Mouse (Mus musculus) spleen, adult 12 weeks (tissue): ENCODE results near the gene Gm10577.

Experiments used
- DNase-seq: peaks from one replicate; pipeline ENCODE4 v3.0.0; 2022; ENCODE audit warnings: low spot score

Gm10577 gene

DNA sequence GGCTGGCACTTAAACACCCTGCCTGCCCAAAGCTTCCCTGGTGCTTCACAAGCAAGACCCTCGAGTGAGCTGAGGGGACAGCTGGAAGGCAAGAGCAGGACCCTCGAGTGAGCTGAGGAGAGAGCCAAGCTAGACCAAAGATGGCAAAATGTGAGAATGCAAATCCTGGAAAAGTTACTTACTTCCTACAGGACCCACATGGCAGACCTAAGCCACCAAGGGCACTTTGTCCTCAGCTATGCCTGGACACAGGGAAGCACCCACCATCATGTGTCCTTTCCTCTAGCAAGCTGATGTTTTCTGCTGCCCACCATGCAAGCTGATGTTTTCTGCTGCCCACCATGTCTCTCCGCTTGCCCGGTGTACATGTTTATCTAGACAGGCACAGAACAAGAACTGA is at the start of gene Gm10577:
Gene Gm10577 (minus strand): TSS at position 101 of the 400 bp plus-strand sequence.
- no peak for DNase-seq

DNA sequence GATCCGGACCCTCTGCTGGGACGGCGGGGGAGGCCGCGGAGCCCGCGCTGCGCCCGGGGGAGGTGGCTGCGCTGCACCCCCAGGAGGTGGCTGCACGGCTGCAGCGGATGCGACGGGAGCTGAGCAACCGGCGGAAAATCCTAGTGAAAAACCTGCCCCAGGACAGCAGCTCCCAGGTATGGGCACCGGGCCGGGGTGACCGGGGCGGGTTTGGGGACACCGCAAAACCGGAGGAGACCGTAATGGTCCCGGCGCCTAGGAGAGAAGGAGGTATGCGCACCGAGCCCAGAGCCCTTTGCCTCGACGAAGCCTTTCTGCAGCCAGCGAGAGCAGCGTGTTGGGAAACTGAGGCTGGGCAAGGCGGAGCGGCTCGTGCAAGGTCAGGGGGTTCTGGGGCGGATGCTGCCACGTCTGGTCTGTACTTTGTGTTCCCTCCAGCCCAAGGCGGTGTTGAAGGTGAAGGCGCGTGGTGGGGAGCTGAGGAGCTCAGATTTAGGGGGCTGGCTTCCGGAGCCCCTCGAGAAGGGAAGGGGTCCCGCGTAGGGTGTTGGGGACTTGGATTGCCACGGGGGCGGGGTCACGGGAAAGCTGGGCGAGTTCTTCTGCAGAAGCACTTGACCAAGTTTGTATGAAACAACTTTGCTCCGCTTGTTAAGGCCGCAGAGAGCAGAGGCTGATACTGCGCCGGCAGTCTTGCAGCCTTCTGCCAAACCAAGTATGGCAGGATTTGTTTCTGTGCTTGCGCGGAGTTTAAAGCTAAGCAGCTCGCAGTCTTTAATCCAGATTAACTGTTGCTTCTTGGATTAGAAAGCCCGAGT is 48.9 kb upstream of the Gm10577 start:
- no peak for DNase-seq

DNA sequence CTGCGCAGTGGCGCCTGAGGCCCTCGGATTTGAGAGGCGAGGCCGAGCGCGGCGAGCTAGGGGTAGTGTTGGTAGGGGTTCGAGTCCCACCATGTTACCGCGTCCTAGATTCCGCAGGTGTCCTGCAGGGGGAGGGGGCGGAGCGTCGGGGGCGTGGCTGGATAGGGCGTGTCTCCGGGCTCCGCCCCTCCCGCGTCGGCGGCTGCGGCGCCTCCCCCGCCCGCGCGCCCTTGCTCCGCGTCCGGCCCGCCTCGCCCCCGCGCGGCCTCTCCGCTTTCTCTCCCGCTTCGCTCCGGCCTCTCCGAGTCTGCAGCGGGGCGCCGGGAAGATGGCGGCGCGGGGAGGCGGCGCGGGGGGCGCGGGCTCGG is 48.3 kb upstream of the Gm10577 start, which contains the start of gene Raver2:
Gene Raver2 (plus strand): TSS at position 198 of the 368 bp plus-strand sequence.
- no peak for DNase-seq

DNA sequence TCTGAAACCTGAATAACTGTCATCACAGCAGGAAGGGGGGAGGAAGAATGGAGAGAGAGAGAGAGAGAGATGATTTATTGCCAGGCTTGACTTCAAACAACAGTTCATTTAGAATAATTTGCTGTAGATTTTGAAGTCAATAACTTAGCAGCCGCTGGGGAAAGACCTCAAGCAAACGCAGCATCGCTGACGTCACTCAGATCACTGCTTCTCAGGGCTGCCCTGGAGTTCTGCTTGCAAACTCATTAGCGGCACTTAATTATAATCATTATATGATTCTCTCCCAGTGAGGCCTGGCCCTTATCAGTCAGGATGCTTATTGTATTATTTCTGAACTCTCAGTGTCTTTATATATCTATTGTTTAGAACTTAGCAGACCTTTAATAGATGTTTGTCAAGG is 45.9 kb upstream of the Gm10577 start:
- no peak for DNase-seq

DNA sequence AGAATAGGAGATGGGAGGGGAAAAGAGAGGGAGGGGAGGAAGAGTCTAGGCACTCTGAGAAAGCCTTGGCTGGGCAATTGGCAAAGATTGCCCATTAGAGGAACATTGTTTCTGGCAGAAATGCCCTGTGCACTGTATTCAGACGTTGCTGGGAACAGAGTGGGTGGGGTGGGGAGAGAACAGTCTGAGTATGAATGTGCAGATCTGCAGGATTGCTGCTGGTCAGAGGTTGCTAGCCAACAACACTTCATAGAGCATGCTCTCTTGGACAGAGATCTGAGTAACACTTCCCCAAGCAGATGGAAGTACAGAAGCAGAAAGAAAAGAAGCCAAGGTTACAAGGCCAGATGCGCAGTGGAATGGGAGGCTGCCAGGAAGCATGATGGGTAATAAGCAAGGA is 41.6 kb upstream of the Gm10577 start:
- no peak for DNase-seq

DNA sequence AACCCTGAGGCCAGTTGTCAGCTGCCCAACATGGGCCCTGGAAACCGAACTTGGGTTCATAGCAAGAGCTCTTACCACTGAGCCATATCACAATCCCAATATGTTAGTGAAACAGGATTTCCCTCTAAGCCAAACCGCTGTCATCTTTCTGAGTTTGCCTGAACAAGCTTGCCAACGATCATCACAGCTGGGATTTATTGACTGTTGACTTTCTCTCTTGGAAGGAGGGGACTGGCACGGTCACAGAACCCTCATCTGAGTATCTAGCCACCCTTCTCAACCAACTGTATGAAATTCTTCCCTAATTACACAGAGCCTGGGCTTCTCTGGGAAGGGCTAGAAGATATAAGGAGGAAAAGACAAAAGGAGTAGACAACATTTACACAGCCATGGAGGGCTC is 26.1 kb upstream of the Gm10577 start:
- no peak for DNase-seq

DNA sequence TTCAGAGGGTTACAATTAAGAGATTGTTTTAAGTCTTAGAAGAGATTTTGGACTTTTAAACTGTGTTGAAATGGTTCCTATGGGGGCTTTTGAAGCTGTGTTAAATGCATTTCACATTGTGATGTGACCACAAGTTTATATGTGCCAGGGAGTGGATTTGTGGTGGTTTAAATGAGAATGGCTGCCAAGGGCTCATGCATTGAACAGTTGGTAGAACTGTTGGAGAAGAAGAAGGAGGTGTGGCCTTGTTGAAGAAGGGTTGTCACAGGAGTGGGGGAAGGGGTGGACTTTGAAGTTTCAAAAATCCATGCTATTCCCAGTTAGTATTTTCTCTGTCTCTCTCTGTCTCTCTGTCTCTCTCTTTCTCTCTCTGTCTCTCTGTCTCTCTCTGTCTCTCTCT is 23.7 kb upstream of the Gm10577 start:
- no peak for DNase-seq

DNA sequence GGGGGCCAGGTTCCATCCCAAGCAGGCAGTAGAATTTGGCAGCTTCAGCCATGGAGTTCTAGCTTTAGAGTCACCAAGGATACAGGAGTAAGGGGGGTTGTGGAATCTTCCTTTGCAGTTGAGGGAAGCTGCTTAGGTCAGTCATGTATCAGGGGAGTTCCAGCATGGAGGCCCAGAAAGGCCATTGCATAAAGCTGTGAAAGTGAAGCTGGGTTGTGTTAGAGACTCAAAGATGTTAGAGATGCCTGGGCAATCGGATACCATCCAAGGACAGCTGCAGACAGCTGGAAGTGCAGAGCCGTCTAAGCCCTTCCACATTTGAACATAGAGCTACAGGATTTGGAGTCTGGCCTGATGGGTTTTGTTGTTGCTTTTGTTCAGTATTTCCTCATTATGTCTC is 23.2 kb upstream of the Gm10577 start:
- DNase-seq = no peak

DNA sequence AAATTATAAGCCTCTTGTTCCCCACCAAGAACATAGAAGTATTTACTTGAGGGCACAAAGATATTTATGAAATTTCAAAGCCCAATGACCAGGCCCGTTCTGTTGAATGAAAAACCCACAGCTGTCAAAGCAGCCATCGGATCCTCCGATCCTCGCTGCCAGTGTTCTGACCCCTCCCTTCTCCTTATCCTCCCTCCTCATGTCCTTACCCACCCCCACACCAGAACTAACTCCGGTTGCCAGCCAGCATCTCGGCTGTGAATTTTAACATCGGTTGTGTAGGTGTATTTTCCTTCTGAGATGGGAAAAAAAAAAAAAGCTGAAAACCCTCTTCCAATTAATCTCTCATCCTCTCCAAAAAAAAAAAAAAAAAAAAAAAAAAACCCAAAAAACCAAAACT is 16.7 kb upstream of the Gm10577 start:
- no peak for DNase-seq

DNA sequence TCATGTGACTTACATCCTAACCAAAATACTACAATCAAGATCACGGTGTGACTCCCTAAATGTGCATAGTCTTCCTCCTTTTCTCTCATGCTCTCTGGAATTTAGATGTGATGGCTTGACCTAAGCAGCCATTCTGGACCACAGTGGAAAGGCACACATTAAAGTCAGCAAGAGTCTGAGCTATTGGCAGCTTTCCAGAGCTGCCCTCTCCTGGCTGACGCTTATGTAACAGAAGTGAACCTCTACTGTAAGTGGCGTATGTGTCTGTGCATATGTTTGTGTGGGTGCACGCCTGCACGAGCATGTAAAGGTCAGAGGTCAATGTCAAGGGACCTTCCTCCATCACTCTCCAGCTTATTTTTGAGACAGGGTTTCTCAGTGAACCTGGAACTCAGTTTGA is 14.6 kb upstream of the Gm10577 start:
- DNase-seq = no peak

DNA sequence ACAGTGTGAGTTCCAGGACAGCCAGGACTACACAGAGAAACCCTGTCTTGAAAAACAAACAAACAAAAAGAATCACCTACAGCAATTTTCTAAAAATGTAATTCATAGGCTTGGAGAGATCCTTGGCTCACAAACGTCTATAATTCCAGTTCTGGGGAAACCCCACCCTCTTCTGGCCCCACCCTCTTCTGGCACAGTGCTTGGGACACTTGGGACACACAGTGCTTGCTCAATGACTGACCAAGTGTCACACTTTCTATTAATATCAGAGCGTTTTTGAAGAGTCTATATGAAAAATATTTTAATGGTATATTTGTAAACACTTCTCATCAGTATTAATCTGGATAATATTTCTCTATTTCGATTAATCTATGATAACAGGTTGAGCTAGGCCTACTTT is 12.6 kb upstream of the Gm10577 start:
- no peak for DNase-seq

DNA sequence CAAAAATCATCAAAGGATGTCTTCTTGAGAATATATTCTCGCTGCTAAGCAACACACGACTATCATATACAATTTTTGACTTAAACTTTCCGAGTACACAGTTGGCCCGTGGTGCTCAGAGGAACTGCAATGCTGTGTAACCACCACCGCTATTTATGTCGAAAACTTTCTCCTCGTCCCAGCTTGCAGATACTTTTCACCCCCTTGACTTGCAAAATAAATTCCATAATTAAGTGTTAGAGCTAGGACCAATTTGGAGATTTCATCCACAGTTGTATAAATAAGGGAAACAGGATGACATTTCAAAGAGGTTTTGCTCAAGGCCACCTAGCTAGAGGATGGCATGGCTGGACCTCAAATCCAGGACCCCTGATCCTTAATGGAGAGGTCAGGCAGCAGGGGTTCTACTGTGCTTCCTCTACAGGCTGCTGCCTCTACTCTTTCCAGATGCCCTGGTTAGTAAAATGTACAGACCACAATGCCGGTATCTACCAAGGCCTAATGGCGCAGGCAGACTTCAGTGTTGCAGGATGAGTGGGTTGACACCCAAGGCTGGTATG is 7.4 kb upstream of the Gm10577 start:
- DNase-seq = no peak

DNA sequence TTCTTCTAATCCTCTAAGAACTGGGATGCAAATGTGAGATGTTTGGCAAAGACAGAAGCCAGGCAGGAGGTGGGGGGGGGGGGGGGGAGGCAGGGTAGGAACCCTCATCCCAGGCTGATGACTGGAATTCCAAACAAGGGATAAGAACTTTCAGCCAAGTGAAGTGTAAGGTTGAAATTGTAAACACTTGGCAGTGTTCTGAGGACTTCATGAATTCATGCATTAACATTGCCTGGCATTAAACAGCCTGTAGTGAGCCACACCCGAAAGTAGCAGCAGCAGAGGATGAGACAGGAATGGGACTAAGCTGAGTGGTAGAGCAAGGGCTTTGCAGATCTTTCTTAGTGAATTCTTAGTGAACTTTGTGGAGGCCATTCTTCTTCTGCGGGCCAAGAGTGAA is 6.5 kb upstream of the Gm10577 start:
- no peak for DNase-seq

DNA sequence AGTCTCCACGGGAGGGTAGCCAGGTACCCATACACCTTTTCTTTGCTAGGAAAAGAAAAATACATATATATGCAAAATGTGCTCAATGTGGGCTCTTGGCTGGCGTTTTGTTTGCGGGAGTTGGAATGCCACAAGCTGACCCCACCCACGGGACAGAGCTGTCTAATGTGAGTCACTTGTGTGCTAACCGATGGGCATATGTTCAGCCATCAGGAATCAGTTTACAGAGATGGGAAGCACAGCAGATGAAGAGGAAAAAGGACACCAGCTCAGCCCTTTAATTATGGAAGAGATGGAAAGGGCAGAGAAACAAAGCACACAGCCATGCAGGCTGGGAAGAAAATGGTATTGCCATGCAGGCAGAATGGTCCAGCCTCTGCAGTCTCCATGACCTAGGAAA is 6.1 kb upstream of the Gm10577 start:
- no peak for DNase-seq

DNA sequence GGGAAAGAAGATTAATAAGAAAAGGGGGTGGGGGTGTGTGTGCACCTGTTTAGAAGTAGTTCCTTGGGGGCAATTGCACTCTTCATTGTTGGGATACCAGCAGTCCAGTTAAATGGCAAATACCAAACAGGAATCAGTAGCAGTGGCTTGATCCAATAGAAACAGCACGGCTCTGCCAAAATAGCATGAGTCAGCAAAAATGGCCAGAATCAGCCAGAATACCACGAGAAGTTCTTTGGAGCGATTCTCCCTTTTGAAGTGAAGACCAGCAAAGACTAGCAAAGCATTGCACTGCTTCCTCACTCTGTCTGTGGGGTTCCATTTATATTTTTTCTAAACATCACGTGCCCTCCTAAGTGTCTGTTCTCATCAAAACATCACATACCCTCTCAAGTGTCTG is 2.7 kb downstream of the Gm10577 start:
- DNase-seq = no peak

DNA sequence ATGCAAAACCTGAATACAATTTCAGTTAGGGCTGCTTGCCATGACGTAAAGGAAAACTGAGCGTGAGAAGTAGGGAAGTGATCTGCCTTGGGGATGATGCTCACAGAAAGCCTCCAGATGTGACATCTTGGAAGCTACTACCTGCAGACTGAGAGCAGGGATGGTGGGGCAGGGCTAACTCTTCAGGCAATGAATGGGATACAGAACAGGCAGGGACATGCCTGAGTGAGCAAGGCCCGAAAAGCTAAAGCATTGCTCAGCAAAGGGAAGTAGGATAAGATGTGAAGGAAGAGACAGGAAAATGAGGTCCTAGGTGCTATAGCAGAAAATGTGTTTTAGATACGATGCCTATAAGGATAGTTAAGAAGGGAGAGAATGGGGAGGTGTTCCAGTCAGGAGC is 11.4 kb downstream of the Gm10577 start:
- no peak for DNase-seq

DNA sequence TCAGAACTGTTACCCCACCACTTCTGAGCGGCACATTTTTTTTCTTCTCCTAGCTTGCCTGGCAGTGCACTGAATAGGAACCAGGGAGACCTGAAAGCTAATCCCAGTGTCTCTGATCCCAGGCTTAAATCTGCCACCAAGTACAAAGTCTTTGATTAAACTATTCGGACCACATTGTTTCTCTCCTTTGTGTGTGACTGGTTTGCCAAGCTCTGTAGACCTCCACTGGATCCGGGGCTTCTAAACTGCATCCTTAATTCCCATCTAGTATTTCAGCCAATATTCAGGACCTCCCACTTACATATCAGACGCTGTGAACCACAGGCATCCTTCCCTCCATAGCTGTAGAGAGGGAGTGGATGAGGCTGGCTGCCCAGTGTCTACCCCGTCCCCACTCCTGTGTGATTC is 12.1 kb downstream of the Gm10577 start:
- no peak for DNase-seq

DNA sequence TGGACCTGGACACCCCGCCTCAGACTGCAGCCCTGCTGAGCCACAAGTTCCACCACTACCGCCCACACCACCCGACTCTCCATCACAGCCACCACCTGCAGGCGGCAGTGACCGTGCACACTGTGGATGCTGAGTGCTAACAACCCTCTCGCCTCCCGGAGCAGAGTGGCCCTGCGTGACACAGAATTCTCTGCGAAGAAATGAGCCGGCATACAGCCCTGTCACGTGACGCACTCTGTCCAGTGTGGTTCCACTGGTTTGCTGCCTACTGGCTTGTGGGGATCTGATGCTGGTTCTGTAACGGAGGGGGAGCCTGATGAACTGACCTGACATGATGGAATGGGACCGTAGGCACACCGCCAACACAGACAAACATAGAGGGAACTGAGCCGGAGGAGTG is 17.5 kb downstream of the Gm10577 start:
- DNase-seq = no peak

DNA sequence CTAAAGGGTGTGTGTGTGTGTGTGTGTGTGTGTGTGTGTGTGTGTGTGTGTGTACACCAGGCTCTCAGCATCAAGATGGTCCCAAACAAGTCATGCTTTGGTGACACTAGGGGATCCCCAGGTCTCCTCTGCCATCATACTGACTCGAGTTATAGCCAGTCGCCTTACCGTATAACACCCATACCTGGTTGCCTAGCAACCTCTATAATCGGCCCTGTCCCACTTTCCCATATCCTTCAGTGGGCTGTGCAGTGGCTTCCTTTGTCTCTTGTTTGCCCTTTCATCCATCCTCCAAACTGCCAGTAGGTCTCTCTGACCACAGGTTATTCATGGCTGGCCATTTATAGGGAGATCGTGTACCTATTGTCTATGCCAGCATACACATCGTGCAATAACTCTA is 19.4 kb downstream of the Gm10577 start:
- no peak for DNase-seq

DNA sequence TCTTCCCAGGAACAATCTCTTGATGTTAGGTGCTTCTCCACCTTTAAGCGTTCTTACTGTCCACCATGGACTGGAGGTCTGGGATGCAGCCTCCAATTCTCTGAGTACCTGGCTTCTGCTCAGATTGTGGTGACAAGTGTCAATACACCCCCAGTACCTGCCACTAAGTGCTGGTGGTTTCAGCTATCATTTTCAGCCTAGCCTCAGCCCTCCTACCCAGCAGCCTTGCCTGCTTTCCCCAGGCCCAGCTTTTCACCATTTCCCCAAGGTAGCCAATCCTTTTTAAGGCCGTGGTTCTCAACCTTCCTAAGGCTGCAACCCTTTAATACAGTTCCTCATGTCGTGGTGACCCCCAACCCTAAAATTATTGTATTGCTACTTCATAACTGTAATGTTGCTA is 19.9 kb downstream of the Gm10577 start:
- no peak for DNase-seq

DNA sequence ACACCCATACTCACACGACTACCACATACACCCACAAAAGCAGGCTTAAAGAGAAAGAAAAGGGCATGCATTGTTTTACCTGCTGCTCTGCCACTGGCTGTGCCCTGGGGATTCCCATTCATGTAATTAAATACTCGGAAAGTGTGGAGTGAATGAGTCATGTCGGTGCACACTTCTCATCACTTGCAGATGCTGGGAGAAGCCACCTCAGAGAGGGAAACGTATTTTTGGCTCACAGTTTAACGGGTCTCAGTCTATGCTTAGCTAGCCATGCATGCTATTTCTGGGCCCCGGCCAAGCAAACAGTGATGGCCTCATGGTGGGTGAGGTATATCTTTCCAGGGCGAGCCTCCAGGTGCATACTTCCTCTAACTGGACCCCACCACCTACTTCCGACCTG is 21.6 kb downstream of the Gm10577 start:
- no peak for DNase-seq

DNA sequence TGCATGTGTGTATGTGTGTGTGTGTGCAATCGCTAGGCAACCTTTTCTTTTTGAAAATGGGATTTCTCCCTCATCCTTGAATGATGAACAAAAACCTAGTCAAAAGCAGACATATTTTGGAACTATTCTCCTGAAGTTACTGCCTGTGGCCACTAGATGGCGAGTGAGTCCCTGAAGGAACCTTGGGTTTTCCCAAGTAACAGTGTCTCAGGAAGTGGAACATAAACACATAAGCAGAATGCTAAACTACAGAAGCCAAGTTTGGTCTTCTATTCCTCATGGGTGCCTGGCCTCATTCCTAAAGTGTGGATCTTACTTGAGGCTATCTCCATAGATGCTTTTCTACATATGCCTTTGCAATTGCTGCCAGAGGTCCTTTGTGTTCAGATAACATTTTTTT is 22.4 kb downstream of the Gm10577 start:
- no peak for DNase-seq

DNA sequence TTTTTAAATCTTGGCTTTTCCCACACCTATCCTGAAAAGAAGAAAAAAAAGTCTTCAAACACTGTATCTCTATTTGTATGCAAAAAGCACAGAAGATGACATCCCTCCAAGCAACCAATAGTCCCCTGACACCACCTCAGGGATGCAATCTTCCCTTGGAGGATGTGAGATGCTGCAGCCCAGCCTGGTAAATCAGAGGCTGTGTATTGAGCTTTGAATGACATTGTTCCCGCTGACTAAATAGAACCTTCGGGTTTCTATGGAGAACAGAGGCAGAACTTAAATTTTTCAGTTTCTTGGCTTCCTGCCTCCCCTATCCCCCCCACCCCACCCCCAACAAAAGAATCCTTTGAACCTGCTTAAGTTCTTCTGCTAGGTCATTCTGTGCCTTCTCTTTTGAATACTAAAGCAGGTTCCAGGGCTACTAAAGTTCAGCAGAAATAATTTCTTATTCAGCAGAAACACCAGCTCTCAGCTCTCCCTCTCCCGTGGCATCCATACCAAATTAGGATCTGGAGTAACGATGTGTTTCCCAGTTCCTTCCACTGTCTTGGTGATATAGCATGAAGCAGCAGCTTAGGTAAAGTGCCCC is 24.3 kb downstream of the Gm10577 start:
- no peak for DNase-seq

DNA sequence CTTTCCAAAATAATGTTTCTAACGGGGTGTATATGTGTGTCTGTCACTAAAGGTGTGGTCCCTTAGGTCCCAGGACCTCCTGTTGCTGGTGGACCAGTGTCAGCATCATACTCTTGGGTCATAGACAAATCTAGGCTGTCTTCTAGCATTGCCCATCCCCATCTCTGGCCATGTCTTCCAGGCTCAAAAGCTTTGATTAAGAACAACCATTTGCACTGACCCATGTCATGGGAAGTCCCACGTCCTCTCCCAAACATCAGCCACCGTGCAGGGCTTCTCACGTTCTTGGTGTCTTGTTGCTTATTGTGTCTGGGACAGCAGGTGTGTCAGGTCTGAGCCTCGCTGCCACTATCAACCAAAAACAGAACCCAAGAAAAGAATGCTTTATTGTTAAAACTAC is 24.9 kb downstream of the Gm10577 start:
- DNase-seq = no peak
